Mouse (Mus musculus) naive thymus-derived CD4-positive, alpha-beta T cell, adult 2 months (primary cell): ENCODE results near the gene Fam193a.

Source experiments
- DNase-seq: peaks from one replicate; pipeline ENCODE4 v3.0.0-alpha.2; 2011; ENCODE audit warnings: low read depth

Fam193a gene

DNA sequence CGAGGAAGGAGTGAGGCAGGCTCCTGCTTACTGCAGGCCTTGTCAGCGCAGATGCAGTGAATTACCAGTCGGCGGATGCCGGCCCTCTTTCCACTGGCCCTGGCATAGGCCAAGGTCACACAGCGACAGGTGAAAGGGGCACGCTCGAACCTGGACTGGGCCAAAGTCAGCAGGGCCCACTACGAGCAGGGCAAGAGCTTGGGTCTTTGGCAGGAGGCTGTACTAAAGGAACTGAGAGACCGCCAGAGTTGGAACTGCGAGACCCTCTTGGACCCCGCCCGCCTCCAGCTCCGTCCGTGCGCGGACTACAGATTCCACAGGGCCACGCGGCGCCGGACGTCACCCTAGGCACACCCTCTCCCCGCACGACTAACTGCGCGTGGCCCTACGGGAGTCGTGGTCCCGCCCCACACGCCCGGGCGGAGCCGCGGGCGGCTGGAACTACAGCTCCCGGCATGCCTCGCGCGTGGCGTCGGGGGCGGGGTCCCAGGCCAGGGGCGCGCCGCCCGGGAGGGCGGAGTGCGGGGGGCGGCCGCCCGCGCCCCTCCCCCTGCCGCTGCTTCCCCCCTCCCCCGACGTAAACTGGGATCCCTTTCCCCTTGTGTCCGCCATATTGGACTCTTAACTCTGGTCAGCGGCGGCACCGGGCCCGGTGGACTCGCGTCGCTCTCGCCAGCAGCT, at the start of gene Fam193a:
TSS of gene Fam193a (plus strand) at position 593 of the 681 bp plus-strand sequence.
- DNase-seq: peak; percentile 96

DNA sequence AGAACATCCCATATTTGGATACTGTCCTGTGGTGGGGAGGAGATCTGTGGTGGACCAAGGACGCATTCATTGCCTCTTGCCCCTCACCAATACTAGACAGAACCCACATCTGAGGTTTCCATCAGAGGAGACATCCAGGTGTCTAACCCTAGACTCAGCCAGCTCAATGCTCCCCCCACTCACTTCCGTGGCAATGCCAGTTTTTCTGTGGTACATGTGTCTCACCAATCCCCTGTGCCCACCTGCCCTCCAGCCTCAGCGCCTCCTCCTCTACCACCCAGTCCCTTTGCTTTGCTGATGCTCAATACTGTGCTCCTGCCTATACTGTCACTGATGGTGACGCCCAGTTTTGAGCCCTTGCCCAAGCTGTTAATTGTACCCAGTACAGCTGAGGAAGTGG, 48.5 kb upstream of the Fam193a start:
- DNase-seq: no peak

DNA sequence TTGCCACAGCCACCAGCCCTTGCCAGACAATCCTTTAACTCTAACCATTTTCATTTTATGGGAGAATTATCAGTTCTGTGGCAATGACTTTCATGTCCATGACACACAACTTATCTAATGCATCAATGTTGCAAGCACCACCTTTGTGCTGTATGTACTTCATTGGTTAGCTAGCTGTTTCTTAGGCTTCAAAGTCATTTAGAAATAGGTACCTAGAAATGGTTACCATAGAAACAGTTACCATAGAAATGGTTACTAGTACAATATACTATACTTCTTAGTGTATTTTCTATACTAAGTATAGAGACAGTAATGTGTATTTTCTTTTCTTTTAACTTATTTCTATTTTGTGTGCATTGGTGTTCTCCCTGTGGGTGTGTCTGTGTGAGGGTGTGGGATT, 44.4 kb upstream of the Fam193a start:
- no peak for DNase-seq

DNA sequence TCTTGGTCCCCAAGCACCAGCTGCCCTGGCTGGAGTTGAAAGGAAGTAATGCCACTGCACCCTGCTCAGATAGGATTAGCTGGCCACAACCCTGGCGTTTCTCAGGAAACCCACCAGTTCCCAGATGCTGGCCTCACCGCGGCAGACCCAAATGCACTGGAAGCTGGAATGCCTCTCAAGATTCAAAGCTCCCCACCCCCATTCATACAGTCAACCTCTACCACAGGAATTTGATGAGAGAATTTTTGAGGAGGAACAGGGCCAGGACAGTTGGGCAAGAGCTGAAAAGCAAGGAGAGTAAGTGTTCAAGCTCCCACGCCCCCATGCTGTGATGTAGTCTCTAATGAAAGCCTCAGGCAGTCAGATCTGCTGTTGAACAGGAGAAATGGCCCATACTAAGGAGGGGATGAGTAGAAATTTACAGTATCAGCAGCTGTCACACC, 43.5 kb upstream of the Fam193a start:
- no peak for DNase-seq

DNA sequence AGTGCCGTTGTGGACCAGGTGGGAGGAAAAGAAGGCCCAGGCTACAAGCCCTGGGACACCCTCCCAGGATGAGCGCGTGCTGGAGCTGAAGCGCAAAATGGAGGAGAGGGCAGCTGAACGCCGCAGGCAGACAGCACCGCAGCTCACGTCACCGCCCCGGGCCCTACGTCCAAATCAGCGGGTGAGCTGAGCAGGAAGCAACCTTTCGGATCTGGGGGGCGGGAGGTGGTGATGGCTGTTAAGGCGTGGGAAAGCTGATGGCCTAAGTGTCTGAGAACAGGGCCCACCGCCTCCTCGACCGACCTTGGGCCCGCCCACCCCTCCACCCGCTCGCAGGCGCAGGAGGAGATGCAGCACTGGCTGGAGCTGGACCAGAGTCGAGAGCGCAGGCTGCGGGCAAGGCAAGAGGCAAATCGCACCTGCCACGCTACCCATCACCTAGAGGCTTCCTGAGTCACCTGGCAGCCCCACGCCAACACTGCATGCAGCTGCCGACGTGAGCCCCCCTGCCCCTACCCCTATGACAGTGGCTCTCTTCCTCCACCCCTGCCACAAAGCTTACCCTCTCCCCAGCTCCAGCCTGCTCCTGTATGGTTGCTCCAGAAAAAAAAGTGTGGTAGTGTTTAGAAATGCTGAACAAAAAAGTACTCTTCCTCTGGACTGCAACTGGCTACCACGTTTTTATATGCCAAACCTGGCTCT, 42.7 kb upstream of the Fam193a start:
- no peak for DNase-seq

DNA sequence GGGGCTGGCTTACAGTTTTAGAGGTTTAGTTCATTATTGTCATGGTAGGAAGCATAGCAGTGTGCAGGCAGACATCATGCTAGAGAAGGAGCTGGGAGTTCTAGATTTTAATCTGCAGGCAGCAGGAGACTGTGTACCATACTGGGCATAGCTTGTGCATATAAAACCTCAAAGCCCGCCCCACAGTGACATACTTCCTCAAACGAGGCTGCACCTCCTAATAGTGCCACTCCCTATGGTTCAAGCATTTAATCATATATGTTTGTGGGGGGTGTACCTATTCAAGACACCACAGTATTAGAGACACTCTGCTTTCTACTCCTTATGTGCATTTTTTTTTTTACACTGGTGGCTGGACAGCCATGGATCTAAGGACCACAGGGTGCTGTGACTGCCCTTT, 39.6 kb upstream of the Fam193a start:
- DNase-seq: no peak

DNA sequence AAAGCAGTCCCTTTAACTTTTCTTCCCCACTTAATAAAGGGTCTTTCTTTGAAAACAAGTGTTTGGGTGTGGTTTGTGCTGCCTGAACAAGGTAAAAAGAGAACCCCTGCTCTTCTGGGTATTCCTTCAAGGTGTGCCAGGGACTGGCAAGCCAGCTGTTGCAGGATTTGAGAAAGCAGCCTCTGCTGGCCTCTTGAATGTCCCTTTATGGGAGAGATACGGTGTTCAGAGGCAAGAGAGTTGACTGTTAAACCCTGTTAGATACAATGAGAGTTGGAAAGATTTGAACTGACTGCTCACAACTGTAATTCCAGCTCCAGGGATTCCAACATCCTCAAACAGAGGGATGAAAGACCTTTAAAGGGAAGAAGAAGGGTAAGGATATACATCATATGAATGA, 35.7 kb upstream of the Fam193a start:
- DNase-seq: no peak

DNA sequence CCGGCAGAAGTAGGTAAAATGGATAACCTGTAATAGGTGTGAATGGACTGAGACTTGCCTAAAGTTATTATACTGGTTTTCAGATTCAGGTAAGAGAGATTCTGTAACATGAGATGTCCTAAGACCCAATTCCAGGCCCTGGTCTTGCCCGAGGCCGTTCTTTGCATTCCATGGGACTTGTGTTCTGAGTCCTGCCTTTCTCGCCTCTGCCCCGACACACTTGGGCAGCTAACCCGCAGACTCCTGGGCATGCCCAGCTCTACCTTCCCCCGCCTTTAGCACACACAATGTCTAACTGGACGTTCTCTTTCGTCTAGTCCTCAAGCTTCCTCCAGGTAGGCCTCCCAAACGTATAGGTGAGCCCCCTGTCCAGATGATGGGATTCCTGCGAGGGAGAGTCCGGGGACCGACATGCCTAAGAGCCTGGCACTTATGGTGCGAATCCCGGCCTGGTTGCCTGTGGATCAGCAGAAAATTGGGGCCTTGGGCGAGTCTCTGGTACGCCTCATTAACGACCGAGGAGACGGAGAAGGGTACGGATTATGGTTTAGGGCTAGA, 34.1 kb upstream of the Fam193a start:
- DNase-seq: no peak

DNA sequence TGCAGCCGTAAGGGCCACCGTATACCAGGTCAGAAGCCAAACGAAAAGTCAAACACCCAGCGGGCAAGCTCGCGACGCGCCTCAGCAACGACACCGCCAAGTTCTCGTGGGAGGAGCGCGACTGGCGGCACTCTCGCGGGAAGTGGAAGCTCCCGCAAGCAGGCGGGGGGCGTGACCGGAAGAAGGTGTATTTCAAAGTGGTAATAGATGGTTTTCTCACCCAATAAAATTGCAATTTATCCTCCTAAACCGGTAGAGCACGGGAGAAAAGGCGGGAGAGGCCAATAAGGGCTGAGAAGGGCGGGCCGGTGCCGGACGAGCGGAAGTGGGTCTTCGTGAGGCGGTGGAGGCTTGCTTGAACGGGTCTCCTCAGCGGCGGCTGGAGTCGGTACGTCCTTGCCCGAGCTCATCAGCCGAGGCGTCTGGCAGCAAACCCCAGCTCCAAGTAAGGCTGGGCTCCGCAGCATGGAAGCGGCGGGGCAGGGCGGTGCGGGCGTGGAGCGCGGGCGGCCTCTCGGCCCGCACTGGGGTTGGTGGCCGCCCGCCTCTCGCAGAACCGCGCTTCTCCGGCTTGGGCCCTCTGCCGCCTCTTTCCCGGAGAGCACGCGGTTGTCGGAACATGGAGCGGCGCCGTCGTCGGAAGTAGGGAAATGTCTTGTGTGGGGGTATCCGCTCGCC, 33.5 kb upstream of the Fam193a start, which contains the start of gene Rnf4:
TSS of gene Rnf4 (plus strand) at position 193 of the 678 bp plus-strand sequence.
- peak; percentile 98 for DNase-seq

DNA sequence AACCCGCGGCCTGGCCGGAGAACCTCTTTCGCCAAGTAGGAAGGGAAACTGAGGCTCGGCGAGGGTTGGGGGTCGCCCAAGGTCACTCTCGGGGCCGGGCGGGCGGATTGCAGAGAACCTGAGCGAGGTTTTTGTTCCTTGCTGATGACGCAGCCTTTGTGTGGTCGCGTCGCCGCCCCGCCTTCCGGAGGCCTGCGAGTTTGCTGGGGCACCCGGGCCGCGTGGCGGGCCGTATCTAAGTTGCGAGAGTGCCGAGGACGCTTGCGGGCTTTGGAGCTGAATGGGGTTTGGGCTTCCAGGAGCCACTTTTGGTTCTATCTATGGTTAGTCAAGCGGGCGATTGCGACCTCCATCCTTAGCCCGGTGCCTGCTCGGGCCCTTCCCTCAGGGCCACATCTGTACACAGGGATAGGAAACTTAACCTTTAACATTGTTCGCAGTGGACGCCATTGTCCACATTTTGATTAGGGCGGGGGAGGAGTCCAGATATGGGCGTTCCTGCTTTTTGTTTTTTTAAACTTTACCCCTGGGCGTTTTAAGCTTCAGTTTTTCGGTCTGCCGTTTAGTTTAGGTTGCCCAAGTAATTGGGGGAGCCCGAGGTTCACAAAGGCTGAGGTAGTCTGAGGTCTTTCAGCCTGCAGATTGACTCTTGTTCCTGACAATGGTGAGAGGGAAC, 32.8 kb upstream of the Fam193a start:
- peak; percentile 86 for DNase-seq

DNA sequence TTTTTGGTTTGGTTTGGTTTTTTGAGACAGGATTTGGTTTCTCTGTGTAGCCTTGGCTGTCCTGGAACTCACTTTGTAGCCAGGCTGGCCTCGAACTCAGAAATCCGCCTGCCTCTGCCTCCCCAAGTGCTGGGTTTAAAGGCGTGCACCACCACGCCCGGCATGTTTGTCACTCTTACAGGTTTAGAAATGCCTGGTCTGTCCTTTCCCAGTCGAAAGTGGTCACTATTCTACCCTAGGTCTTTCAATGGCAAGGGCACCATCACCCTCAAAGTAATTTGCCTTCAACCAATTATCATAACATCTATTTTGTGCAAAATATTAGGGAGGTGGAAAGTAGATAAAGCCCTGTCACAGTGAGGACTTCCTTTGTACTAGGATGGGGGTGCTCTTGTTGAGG, 29.5 kb upstream of the Fam193a start:
- no peak for DNase-seq

DNA sequence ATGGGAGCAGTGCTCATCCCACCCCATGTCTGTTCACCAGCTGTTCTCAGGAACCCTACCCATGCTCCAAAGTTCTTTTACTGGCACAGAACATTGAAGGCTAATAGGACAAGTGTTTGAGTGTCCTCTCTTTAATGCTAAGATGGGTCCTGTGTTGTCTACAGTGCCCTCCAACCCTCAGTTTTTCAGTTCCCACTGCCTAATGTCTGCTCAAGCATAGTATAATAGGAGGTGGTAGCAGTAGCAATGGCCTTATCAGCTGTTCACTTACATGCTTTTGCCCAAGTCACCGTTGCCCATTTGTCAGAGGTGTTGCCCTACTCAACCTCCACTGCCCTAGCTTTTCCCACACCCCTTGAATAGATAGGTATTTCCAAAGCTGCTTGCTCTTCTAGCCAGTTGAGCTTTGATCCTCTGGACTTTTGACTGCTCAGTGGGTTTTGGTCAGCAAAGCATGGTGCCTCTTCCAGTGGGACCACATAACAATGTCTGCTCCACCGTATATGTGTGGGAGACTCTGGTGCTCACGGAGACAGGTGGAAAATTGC, 17.6 kb upstream of the Fam193a start:
- no peak for DNase-seq

DNA sequence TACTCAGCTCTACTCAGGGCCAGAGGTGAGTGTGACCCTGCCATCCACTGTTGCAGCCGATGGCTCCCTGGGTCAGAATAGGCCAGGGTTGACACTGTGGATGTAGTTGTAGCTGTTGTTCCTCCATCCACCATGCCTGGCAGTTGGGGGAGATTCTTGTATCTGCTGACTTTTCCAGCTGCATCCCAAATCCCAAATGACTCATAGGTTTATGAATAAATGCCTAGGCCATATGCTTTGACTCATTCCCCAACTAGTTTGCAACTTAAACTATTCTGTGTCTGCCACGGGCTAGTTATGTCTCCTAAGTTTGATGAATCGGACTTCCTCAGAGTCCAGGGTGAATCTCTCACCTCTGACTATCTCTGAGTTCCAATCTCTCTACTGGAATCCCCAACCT, 9.5 kb upstream of the Fam193a start:
- no peak for DNase-seq

DNA sequence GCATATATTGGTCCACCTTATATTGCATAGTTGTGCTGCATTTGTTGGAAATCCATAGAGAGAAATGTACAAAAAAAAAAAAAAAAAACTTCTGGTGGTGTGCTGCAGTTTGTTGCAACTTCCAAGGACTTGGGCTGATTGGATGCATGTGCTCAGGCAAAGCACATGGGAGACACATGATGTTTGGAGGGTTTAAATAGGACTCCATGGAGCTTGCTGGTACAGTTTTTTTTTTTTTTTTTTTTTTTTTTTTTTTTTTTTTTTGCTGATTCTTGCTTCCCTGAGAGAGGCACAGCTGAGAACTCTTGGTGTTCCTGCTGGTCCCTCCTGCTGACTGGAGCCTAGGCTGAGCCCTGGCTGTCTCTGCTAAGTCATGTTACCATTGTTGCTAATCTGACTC, 6.6 kb upstream of the Fam193a start:
- DNase-seq: no peak

DNA sequence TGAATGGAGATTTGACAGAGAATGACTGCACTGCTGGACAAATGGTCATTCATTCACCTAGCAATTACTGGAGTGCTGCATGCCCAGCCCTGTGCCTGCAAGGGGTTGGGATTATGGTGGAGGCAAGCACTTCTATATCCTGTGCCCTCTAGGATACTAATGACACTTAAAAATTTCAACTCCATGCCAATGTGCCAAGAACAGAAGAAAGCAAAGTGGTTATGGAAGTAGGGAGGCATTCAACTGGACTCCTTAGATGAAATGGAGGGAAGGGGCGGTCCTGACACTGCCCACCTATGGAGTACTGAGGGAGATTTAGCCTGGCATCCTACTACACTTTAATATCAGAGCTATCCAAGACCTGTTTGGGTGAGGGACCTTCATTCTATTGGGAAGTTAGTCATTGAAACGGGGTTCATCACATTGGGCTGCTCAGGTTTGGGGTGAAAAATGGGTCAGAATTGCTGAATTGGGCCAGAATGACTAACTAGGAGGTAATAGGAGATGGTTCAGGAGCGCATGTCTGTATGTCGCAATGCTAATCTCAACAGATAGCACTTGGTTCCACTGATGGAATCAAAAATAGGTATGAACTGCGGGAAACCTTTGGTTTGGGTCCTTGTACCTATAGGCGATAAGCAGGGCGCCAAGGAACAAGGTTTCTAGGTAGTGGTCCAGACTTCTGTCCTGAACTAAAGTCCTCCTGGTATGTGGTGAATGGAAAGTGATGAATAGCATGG, 1.0 kb upstream of the Fam193a start:
- no peak for DNase-seq

DNA sequence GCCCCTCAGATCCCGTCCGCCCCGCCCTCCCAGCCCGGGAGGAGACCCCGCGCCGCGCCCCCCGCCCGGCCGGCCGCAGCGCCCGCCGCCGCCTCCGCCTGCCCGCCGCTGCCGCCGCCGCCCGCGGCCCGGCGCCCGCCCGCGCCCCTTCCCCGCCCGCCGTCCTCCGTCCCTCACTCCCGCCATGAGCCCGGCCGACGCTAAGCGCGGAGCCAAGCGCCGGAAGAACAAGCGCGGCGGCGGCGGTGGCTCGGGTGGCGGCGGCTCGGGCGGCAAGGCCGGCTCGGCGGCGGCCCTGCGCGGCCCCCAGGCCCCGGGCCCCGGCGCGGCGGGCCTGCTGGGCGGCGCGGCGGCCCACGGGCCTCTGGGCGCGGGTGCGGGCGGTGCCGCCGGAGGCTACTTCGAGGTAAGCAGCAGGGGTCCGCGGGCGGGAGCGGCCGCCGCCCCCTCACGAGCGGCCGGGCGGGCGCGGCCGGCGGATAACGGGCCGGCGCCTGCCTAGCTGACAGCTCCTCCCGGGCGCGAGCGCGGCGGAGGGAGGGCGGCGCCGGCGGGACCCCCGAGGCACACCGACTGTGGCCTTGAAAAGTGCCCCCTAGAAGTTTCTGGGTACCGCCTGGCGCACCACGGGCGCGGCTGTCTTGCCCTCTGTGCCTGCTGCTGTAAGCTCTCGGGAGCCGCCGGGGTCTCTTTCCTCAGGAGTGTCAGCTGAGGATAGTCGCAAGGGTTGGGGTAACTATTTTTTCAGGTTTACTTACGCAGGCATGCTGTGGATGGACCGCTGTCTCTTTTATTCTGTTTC, 490 bp downstream of the Fam193a start:
- DNase-seq: peak; percentile 52

DNA sequence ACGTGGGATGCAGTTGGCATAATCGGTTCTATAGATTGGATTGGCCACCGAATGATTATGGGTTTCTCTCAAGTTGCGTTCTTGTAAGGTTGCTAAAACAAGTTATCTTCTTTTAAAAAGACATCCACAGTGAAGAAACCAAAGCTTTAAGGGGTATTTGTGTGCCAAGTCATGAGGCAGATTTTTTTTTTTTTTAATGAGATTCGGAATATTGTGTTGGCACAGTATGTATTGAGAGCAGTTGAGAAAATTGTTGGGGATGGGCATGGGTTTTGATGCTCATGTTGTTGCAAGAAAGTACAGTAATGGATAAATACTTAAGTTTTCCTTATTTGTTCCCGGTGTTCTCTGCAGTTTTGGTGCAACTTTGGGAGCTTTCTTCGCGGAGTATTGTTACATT, 1.1 kb downstream of the Fam193a start:
- no peak for DNase-seq

DNA sequence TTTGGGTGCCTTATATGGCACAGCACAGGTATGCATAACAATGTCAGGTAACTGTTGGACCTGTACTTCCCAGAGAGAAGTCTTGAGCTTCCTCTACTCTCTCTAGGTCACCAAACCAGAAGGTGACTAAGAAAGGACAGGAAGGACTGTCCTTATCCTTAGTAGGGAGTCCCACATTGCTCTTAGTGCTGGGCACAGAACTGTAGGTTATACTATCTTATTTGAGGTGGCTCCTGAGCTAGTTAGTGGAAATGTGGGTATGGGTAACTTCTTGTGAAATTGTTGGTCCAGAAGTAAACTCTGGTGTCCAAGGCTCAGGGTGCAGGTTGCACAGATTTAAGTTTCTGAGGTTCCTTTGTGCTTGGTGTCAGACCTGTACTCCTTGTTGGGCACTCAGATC, 2.4 kb downstream of the Fam193a start:
- no peak for DNase-seq

DNA sequence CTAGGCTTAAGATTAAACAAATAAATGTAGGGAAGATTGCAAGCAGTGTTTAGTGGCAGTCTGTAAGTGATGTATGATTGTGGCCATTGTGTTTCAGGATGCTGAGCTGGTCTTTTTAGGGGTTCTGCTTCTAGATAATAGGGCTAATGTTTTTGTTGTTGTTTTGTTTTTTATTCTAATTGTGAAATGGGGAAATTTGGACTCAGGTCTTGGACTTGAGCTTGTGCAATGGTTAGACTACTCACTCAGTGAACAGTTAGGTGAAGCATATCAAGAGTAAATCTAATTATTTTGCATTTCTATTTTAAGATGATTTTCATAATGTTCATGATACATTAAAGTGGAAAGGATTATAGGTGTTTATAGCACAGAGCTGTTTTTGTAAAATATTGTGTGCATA, 2.8 kb downstream of the Fam193a start:
- DNase-seq: no peak

DNA sequence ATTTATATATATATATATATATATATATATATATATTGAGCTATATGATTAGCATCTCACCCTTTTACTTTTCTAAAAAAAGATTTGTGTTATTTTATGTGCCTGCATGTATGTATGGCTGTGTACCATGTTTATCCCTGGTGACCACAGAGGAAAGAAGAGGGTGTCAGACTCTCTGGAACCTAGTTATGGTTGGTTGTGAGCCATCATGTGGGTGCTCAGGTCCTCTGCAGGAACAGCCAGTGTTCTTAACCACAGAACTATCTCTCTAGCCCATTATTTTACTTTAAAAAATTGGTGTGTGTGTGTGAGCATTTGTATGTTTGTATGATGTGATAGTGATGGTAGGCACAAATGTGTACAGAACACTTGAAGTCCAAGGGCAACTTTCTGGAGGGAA, 9.1 kb downstream of the Fam193a start:
- no peak for DNase-seq
